Mouse (Mus musculus): ENCODE data around the gene Nectin2. TPM values are rescaled to one million over a fixed set of nuclear protein-coding genes. Genes with fewer than 3 reads are reported as not detected.
A peak's percentile ranks its signal among the peaks of the same experiment; 100 is the strongest.

Nectin2 gene
- total RNA-seq, 2 experiments from 2014 or later: 72.0 to 80.6 TPM

DNA sequence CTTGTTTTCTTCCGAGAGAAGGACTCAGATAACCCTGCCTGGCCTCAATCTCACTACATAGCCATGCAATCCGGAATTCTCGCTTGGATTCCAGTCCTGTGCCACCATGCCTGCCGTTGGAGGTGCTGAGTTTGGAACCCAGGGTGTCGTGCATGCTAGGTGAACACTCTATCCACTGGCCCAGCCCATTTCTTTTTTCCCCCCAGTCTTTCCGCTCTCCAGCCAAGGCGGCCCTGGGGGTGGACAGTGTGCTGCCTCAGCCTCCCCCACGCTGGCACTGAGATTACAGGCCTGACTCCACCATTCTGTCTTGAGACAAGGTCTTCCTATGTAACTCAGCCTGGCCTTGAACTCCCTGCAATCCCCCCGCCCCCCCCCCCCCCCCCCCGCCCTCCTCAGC is 4.3 kb downstream of the Nectin2 start:
- no peak for DNase-seq (ENCODE audit: low spot score in 2 of 2)

DNA sequence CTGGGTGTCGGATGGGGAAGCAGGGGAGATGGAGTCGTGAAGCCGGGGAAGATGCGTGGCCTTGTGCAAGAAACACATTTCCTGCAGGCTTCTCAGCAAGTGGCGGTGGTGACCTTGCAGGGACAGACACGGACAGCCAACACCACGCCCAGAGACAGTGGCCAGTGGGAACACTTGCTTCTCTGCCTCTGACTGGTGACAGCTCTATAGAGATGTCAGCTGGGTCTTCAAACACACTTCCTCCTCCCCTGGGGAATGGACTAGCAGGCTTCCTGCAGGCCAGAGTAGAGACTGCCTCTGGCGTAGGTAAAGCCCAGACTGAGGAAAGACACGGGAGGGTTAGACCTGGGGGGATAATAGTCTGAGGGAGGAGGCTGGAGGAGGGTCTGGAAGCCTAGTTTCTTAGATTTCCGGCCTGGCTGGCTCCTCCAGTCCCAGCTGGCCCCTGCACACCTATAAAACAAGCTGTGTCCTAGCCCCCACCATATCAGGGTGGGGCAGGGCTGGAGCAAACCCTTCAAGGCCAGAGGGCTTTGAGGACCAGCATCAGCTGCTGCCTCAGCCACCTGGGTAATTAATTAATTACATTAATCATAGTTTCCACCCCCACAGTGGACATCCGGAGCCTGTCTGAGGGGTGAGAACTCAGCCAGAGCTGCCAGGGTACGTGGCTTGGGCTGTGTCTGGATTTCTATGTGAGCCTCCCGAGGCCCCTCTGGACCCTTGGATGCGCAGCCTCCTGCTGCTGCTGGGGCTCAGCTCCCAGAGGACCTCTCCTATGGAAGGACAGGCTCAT is 5.5 kb downstream of the Nectin2 start:
- peak in 1 of 2 experiments; percentile 30 for DNase-seq (ENCODE audit: low spot score in 2 of 2)

DNA sequence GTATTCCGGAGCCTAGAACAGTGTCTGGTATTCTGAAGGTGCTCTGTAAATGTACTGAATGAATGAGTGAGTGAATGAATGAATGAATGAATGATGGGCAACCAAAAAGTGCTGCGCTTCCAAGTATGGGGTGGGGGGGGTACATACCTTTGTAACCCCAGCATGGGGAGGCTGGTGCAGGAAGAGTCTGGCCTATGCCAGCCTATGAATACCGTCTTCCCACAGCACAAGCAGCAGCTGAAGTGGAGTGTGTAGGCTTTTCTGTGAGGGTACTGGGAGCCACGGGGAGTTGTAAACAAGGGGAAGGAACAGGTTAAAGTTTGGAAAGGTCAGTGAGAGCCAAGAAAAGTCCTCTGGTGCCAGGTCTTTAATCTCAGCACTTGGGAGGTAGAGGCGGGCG is 6.5 kb downstream of the Nectin2 start:
- no peak for DNase-seq (ENCODE audit: low spot score in 2 of 2)

DNA sequence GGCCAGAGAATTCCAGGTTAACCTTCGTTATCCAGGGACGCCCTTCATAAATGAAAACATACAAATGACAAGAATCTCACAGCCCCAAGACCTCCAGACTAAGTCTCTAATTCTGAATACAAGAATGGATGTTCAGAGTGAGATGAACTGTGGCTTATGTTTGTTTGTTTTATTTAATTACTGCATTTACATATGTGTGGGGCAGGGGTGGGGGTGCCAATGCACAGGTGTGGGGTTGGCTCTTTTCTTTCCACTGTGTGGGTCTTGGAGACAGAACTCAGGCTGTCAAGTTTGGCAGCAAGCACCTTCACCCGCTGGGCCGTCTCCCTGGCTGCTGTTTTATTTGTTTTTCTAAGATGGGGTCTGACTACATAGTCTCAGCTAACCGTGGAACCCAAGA is 7.8 kb downstream of the Nectin2 start:
- no peak for DNase-seq (ENCODE audit: low spot score in 2 of 2)

- DNase-seq (ENCODE audit: low spot score in 2 of 2): no peak
Observed at GRCm38 (mm10) chr7:19741329-19742031, 8.8 kb downstream of the Nectin2 start.

DNA sequence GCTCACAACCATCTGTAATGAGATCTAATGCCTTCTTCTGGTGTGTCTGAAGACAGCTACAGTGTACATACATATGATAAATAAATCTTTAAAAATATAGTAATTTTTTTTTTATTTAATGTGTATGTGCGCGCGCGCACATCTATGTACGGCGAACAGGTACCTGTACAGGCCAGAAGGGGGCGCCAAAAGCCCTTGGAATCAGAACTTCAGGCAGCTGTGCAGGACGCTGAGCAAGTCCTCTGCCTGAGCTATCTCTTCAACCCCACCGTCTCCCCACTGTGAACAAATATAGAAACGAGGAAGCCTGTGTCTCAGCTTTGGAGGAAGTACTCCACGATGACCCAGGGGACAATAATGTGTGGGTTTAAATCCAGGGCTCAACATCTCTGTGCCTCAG is 10.0 kb downstream of the Nectin2 start:
- no peak for DNase-seq (ENCODE audit: low spot score in 2 of 2)

GRCm38 (mm10) chr7:19738771-19739170 is 11.5 kb downstream of the Nectin2 start:
- DNase-seq (ENCODE audit: low spot score in 2 of 2): no peak

GRCm38 (mm10) chr7:19736389-19737057 is 13.8 kb downstream of the Nectin2 start:
- no peak for DNase-seq (ENCODE audit: low spot score in 2 of 2)

DNA sequence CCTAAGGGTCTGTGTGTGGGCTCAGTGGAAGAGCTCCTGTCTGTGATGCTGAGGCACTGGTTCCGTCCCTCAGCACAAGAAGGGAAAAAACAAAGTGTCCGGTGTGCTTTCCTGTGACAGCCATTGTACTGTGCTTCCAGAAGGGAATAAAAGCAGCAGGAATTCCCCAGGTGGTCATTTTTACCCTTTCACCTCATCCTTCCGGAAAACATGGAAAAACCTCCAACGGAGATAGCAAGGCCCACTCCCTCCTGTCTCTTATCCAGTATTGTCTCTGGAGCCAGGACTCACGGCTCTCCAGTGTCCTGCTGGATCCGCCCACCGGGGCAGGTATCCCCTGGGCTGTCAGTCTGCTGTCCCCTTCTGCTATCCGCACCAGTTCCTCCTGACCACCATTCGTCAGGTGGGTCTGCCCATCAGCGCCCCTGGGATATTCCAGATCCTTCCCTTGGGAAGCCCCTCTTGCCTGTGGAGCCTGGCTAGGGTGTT is 16.1 kb downstream of the Nectin2 start:
- DNase-seq (ENCODE audit: low spot score in 2 of 2): no peak

DNA sequence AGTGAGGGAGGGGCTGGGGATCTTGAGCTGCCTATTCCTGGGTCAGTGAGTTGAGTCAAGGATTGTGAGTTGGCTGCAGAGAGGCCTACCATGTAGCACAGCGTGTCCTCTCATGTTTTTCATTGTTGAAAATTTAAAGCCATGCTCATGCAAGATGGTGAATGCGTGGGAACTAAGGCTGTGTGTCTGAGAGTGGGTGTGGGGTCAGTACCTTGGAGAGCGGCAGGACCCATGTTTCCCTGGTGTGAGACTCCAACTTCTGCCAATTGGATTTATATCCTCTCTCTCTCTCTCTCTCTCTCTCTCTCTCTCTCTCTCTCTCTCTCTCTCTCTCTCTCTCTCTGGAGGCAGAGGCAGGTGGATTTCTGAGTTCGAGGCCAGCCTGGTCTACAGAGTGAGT is 23.7 kb downstream of the Nectin2 start:
- DNase-seq (ENCODE audit: low spot score in 2 of 2): no peak

DNA sequence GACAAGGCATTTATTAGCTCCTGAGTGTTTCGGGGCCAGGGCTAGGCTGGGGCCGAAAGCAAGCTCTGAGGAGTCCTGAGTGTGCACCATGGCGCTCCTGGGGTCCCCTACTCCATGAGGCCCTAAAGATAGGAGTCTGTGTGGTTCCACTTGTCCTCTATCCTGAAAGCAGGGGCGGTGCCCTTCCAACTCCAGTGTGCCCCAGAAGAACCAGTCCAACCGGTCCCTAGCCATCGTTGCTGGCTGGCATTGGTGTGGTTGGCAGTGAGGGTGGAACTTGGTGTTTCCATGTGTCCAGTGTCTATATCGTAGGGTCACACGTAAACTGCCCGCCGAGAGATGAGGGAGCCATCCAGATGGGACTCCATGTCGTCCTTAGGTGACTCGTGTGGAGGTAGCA is 26.1 kb downstream of the Nectin2 start:
- DNase-seq (ENCODE audit: low spot score in 2 of 2): no peak

DNA sequence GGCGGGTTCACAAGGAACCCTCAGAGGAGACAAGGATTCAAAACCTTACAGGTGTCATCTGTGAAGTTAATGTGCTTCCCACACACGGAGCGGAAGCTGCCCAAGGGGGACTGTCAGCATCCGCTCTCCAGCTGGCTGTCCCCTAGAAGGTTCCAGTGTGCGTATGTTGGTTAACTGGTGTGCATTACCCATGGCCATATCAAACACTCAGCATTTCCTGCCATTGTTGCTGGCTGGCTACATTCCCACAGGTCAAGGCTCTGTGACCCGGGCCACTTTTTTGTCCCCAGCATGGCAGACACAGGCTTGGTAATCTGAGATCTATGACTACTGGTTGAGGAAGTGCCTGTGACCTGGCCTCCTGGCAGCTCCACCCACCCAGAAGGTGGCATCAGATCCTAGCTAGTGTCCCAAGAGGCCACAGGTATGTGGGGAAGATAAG is 27.5 kb downstream of the Nectin2 start:
- no peak for DNase-seq (ENCODE audit: low spot score in 2 of 2)

GRCm38 (mm10) chr7:19719200-19719599 is 31.1 kb downstream of the Nectin2 start:
- no peak for DNase-seq (ENCODE audit: low spot score in 2 of 2)

GRCm38 (mm10) chr7:19718297-19718952 is 31.9 kb downstream of the Nectin2 start:
- no peak for DNase-seq (ENCODE audit: low spot score in 2 of 2)

- DNase-seq (ENCODE audit: low spot score in 2 of 2): no peak
Observed at GRCm38 (mm10) chr7:19717346-19717745, 32.9 kb downstream of the Nectin2 start.

DNA sequence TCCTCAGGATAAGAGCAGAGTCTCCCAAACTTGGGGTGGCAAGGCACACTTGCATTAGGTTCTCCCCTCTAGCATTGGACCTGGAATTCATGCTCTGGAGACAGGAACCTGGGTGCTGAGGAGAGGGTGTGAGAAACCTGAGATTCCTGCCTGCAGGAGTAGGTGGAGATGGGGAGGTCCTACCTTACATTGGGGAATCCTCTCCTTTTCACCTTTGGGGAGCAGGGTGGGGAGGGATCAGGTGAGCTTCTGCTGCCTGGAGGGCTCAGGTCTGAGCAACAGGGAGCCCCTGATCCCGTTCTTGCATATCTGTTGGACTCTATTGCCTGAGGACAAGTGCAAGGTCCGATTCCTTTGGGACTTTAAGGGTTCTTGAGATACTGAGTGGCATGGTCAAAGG is 33.5 kb downstream of the Nectin2 start:
- no peak for DNase-seq (ENCODE audit: low spot score in 2 of 2)

DNA sequence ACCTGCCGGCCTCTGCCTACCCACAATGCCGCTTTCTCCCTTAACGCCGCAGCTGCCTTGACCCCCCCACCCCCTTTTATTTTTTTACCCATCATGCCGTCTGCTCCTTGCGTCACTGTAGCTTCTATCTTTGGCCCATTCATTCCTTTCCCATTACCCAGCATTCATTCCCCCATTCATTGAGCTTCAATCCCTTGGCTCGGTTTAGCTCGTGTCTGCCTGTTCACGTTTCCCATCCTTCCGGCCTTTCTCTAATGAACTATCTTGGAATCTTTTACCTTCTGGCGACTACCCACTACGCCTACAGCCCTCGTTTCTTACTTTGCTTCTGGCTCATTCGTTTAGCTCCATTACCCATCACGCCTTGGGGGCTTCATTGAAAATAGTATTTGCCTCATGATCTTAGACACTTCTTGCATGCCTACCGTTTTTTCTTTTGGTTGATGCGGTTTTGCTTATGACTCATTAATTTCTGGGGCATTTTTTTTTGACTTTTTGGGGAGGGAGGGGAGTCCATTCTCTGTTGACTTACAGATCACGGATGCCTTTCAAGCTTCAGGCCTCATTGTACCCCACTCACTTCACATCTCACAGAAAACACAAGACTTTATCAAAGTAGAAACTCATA is 34.1 kb downstream of the Nectin2 start:
- no peak for DNase-seq (ENCODE audit: low spot score in 2 of 2)

GRCm38 (mm10) chr7:19715239-19716054 is 34.8 kb downstream of the Nectin2 start, which contains the start of gene Tomm40:
Gene Tomm40 (minus strand): TSS chr7:19715438.
- DNase-seq (ENCODE audit: low spot score in 2 of 2): peak; percentile 81 to 98

GRCm38 (mm10) chr7:19714836-19715235 is 35.4 kb downstream of the Nectin2 start:
- no peak for DNase-seq (ENCODE audit: low spot score in 2 of 2)

GRCm38 (mm10) chr7:19713598-19713997 is 36.7 kb downstream of the Nectin2 start:
- no peak for DNase-seq (ENCODE audit: low spot score in 2 of 2)
